Mouse (Mus musculus) layer of hippocampus, adult 9-11 months (tissue): ENCODE data around the gene Adamts4.
"Not testable (repeated sequence)": the region's sequence is repeated elsewhere in the genome, so short reads cannot be mapped to it uniquely, and the experiment has no call there.

ENCODE experiments used
- DNase-seq: peaks from one replicate; pipeline ENCODE4 v3.0.0; 2022

The Adamts4 gene

DNA sequence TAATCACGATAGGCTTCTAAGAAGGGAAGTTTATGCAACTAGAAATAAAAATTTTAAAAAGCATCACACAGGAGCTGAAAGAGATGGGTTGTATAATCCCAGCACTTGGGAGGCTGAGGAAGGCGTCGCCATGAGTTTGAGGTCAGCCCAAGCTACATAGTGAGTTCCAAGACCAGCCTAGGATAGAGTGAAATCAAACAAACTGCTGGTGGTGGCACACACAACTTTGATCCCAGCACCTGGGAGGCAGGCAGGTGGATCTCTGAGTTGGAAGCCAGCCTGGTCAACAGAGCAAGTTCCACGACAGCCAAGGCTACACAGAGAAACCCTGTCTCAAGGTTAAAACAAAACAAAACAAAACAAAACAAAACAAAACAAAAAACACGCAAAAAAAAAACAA, 17.9 kb upstream of the Adamts4 start:
- no peak for DNase-seq

DNA sequence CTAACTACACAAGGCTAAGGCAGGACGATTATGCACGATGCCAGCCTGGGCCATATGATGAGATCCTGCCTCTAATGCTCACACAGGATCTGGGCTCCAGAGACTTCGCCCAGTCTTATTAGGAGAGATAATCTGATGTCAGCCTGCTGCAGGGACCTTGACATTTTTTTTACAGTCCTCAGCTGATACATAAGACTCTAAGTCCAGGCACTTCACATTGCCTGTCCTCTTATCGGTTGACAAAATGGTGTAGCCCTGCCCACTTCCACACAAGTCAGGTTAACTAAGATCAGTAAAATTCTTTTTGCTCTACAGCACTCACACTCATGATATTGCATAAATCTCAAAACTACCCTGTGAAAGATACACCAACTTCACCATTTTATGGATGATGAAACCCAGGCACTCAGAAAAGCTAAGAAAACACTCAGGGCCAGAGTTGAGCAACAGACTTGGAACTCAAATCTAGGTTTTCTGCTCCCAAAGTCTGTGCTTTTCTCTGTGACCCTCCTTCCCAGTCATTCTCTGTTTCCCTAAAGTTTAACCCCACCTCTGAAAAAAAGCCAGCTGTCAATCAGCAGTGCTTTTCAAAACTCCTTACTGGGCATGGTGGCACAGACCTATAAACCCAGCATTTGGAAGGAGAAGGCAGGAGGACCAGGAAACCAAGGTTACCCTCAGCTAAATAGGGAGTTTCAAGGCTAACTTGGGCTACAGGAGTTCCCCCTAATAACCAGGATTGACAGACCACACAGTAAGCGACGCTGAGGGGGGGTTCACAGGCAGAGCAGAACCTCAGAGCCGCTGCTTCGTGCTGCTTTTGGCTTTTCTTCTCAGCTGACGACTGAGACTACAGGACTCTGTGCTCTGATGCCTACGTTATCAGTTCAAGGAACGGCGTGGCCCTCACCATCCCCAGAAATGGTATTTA, 17.2 kb upstream of the Adamts4 start:
- no peak for DNase-seq

DNA sequence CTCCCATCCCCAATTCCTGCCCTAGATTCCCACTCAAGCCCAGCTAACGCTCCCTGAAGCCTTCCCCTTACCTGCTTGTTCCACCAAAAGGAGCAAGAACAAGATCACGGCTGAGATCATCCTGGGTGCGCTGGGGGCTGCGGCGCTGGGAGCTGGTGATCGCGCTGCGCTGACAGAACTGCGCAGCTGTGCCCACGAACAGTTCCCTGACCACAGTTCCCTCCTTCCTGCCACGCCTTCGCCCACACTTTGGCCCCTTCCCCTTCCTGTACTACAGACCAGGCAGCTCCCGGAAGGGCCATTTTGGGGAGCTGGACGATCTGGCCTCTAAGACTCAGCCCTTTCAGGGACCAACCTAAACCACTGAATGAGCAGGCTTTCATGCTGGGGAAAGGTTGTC, 16.1 kb upstream of the Adamts4 start, which contains the start of gene Fcer1g:
Fcer1g (minus strand) TSS at position 240 of the 400 bp plus-strand sequence.
- DNase-seq = peak; percentile 73

DNA sequence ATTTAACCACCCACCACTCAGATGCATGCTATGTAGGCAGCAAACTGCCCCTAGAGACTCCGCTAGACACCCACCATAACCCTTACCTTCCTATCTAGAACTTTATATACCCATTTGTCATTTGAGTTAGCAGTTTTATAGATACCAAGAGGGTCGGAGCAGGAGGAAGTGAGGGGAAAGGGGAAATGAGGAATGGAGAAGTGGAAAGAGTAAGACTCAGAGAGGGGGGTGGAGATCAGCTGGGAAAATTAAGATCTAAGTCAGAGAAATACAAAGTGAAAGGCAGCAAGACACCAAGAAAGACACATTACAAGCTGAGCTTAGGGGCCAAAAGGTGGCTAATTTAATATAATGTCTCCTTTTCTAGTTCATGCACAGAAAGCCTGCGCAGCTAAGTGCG, 15.7 kb upstream of the Adamts4 start:
- DNase-seq = no peak

DNA sequence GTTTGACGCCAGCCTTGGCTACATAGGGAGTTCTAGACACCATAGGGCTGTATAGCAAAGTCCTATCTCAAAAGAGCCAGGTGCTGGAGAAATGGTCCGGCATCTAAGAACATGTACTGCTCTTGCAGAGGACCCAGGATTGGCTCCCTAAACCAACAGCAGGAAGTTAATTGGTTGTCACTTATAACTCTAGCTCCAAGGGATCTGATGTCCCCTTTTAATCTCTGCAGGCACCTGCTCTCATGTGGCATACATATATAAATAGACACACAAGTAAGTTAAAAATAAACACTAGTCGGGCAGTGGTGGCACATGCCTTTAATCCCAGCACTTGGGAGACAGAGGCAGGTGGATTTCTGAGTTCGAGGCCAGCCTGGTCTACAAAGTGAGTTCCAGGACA, 14.4 kb upstream of the Adamts4 start:
- DNase-seq = no peak

DNA sequence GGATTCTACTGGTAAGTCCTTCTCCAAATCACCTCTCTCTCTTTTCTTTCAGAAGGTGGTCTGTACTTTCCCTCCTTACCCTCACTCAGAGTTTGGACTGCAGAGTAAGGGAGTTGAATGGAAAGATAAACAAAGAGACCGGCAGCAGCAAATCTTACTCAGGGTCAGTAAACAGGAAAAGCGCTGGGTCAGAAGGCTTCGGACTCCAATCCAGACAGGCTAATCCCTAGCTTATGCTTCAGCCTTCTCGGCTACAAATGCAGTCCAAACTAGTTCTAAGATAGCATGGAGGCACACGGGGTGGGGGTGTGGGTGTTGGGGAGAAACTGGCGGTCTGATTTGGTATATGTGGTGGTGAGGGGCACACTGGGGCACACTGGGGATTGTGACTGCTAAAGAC, 12.8 kb upstream of the Adamts4 start:
- DNase-seq = no peak

DNA sequence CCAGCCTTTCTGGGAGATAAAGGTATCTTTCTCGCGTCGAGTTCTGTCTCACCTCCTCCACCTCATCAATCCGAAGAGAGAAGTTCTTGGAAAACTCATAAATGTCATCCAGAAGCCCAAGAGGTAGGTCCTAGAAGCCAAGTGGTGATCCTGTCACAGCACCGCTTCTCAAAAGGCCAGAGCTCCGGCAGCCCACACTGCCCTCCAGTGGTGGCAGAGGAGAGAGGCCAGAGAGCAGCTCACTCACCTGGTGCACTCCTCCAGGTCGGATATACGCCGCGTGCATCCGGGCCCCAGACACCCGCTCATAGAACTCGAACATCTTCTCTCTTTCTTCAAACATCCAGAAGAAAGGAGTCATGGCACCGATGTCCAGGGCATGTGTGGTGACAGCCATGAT, 11.8 kb upstream of the Adamts4 start:
- DNase-seq = no peak

DNA sequence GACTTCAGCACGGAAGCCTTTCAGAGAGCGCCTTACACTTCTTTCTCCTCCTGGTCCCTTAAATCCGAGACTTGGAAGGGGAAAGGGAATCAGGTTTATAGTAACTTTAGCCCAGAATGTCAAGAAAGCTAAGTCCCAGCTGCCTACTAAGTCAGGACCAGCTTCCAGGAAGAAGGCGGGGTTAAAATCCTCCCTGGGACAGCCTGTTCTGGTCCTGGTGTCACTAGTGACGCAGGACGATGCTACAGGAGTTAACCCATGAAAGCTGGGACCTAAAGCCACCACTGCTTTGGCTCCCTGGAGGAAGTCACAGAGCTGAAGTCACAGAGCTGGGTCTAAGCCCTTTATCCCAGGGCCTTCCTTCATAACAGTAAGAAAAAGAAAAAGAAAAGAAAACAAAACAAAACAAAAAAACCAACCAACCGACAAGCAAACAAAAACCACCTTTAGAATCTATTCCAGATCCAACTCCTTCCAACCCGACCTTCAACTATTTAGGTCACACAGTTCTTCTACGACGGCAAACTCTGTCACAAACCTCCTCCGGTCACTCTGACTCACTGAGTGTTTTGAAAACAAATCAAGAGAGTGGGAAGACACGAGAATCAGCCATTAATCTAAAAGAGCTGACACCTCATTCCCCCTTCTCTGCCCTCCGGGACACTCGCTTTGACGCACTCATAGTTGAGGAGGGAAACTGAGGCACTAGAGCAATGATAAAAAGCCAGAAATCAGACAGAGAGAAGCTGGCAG, 10.1 kb upstream of the Adamts4 start:
- DNase-seq = no peak

DNA sequence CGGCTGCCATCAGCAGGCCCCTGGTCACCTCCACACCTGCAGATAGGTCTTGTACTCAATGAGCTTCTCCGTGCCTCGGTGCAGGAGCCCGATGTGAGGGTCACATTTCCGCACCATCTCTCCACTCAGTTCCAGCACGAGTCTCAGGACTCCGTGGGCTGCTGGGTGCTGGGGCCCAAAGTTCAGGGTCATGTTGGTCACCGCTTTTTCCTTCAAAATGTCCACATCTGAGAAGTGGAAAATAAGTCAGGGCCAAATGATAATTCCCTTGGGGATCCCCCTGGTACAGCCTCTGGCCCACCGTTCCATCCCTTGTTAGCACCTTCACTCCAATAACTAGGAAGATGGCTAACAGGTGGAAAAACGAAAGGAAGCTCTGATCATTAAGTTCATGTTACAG, 9.3 kb upstream of the Adamts4 start:
- no peak for DNase-seq

DNA sequence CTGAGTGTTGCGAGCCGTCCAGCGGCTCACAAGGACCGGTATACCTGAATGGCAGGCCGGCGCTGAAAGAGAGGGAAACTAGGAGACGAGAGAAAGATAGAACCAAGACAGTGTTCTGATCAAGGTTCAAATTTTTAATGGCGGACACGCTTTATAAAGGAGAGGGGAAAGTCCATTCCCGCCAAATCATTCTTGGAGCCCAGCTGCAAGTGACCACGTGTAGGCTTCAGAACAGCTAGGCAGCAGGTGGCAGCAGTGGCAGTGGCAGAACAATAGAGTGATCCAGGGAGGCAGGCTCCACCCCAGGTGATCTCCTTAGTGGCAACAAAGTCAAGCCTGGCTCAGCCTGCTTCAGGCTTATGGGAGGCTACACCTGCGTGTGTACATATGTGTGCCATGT, 8.3 kb upstream of the Adamts4 start:
- DNase-seq = not testable (repeated sequence)

DNA sequence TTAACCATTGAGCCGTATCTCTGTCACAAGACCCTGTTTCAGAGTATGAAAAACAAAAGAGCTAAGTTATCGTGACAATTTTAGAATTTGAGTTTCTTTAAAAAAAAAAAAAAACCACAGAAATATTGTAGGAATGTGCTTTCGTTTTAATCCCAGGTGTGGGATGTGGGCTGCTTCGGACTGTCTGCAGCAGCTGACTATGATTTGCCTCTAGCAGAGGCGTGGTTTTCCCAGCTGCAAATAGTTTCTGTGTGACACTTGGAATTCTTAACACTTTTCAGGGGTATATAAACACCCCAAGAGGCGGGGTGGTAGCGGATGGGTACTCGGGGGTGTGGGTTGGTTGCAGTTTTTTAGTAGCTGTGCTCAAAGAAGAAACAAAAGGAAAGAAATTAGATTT, 4.9 kb upstream of the Adamts4 start:
- DNase-seq = no peak

DNA sequence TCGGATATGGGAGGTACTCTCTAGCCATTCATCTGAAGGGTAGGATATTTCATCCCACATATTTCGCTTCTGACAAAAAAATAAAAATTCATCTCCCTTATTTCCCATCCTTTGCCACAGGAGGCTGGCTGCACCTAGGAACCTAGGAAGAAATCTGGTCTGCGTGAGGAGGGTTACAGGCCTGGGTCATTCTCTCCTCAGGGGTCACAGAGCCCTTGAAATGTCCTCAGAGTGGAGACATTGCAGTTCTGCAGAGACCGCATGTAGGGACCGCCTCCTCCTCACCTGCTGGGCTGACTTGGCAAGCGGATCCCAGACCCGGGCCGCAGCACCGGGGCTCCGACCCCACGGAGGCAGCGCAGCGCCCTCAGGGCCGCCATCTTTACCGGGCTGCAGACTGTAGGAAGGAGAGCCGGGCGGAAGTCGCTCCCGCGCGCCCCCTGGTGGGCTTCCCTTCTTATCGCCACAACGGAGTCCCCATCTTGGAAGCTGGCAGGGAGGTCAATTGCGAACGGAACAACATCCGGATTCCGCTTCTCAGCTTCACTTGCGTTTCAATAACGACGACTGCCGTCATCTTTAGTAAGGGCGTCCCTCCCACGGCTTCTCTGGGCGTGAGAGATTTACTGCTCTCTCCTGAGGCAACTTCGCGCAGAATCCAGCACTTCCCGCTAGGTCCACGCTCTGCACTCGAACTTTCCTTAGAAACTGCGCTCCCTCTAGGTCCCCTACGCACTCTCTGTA, 3.3 kb upstream of the Adamts4 start:
- DNase-seq = peak; percentile 98

DNA sequence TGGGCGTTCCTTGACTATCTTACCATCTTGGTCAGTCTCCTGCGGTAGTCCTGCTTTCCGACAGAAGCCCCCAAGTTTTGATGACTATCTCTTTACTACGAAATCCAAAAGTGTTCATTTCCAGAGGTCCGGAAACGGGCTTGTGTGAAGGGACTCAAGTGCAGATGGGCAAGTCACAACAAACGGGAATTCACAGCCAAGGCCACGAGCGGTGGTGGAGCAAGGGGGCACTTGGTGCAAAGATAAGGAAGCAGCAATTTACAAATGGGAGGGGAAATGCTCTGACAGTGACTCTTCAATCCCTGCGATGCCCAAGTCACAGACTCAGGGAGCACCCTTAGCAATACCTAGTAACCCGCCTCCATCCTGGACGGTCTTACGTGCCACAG, 2.8 kb upstream of the Adamts4 start:
- no peak for DNase-seq

DNA sequence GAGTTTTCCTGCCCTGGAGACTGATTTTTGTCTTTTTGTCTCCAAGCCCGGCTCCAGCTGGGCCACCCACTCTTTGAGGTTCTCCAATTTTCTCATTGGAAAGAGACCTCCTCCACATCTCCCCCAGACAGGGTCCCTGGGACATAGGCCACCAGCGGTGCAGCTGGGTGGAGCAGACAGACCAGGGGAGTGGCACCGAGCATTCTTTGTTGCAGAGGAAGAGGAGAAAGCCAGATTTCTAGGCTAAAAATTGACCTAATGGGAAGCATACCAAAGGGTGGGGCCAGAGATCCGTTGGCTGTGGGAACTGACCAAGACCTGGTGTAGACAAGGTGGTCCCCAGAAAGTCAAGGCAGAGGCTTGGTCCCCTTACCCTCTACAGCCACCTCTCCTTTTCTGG, 2.3 kb upstream of the Adamts4 start:
- no peak for DNase-seq

DNA sequence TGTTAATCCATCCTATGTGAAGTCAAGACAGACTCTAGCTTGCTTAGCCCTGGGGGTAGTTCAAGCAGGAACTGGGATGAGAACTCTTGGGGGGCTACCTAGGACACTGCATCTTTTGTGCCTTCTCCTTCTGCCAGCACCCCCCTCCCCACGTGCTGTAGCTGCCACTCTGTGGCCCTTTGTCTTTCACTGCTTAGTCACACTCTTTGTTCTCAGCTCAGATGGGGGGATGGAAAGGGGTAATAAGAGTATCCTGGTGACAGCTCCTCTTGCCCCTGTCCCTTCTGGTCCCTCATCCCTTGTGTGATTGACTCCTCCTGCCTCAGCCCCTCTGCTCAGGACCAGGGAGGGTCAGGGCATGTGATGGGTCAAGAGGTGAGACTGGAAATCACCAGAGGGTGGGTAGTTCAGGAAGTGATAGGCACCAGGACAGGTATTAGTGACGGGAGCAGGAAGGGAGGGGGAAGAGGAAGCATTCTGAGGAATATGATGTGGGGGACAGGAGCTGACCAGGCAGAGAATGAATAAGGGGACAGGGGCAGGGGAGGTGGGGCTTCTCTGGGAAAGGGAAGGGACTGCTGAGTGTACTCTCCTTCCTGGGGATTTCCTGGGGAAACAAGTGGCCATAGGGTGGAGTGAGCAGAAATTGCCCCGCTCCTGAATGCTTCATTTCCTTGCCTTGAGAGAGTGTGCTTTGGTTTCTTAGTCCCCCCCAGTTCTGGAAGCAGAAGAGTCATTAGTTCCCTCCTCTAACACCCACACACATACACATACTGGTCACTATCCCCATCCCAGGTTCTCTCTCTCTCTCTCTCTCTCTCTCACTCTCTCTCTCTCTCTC, 1.6 kb upstream of the Adamts4 start:
- peak; percentile 82 for DNase-seq

DNA sequence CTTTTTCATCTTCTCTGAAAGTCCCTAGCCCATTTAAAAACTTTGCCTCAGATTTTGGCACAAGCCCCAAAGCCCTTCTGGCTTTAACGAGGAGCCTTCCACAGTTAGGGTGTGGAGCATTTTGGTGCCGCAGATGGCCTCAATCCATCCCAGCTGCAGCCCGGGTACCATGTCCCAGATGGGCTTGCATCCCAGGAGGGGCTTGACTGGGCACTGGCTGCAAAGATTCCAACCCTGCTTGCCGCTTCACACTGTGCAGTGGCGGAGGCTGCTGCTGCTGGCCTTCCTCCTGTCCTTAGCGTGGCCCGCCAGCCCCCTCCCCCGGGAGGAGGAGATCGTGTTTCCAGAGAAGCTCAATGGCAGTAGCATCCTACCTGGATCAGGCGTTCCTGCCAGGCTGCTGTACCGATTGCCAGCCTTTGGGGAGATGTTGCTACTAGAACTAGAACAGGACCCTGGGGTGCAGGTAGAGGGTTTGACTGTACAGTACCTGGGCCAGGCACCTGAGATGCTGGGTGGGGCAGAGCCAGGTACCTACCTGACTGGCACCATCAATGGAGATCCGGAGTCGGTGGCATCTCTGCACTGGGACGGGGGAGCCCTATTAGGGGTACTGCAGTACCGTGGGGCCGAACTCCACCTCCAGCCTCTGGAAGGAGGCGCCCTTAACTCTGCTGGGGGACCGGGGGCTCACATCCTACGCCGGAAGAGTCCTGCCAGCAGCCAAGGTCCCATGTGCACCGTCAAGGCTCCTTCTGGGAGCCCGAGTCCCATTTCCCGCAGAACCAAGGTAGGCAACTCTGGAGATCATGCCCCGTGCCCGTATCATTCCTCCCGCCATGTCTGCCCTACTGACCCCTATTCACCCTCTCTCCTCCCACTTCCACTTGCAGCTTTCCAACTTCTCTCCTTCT, 716 bp downstream of the Adamts4 start, which contains the start of gene Ndufs2:
Ndufs2 (minus strand) TSS at position 709 of the 914 bp plus-strand sequence.
- no peak for DNase-seq

DNA sequence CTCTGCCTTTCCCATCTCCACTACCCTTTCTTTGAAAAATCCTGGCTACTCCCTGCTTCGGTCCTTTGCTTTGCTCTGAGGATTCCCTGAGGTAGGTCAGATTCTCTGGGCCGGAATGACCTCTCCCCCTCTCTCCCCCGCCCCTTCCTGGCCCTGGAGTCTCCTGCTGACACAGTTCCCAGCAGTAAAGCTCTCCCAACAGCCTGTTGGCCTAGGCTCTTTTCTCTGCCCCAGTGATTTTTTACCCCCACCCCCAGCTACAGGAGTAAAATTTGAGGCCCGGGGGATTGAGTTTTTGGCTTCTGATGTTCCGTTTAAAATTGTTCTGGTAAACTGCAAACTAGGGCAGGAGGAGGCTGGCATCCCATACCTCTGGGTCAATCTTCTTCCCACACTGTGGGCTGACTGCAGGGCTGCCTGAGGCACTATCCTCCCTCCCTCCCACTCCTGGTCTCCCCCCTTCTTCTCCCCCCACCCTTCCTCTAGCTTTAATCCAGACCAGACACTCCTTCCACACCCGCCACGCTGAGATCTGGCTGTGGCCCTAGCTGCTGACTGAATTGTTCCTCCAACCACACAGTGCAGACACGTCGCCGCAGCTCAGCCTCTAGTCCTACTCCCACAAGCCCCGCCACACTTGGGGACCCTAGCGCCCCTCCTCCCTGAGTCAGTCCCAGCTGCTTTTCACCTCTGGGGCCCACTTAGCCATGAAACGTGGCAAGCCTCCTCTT, 1.5 kb downstream of the Adamts4 start:
- DNase-seq = no peak

DNA sequence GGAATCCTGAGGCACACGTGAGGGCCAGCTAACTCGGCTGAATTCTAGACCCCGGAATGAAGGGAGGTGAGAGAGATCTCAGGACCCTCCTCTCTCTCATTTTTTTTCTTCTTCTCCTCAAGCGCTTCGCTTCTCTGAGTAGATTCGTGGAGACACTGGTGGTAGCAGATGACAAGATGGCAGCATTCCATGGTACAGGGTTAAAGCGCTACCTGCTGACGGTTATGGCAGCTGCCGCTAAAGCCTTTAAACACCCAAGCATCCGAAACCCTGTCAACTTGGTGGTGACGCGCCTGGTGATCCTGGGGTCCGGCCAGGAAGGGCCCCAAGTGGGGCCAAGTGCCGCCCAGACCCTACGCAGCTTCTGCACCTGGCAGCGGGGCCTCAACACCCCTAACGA, 2.2 kb downstream of the Adamts4 start:
- no peak for DNase-seq

DNA sequence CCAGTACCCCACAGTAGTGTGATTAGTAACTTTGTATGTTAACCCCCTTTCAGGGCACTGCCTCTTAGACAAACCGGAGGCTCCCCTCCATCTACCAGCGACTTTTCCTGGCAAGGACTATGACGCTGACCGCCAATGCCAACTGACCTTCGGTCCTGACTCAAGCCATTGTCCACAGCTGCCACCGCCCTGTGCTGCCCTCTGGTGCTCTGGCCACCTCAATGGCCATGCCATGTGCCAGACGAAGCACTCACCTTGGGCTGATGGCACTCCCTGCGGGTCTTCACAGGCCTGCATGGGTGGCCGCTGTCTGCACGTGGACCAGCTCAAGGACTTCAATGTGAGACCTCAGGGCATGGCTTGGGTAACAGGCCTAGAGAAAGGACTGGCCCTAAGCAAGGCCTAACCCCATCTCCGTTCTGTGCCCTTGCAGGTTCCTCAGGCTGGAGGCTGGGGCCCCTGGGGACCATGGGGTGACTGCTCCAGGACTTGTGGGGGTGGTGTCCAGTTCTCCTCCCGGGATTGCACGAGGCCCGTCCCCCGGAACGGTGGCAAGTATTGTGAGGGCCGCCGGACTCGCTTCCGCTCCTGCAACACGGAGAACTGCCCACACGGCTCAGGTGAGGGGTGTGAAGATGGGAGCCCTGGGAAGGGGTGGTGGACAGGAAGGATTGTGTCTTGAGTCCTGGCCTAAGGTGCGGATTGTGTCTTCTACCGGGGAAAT, 6.0 kb downstream of the Adamts4 start:
- DNase-seq = no peak
